Mouse (Mus musculus): ENCODE results near the gene Raver2. TPM values are rescaled to one million over a fixed set of nuclear protein-coding genes. Genes with fewer than 3 reads are reported as not detected.

The Raver2 gene
- total RNA-seq, 1 experiment, result 8.8 TPM

DNA sequence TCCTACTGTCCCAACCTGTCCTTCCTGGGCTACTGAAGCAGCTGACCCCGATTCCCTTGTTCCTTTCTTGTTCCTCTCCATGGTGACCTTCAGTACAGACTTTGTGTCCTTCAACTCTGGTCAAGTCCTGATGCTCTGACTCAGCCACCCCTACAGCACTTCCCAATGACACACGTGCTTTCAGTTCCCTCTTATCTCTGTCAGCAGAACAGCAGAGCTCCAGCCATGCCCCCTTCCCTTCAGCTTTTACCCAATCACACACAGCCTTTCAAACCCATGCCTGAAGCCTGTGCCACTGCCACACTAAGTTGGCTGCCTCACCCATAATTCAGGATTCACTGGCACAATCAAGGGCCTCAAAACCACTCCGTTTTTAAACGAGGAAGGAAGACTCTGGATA, 86.8 kb downstream of the Raver2 start:
- TF ChIP-seq ZC3H11A (IDR thresholded peaks at IDR 0.05; ENCODE audit: borderline replicate concordance, low read depth, low read length) (no peak), ZNF384 (IDR thresholded peaks at IDR 0.05; ENCODE audit: low read depth, low read length) (no peak), CHD2 (IDR thresholded peaks at IDR 0.05; ENCODE audit: low read depth, low read length) (no peak), MAFK (IDR thresholded peaks at IDR 0.05; ENCODE audit: insufficient read depth, low read depth, low read length) (no peak)
- Histone ChIP-seq H3K36me3 (ENCODE audit: control insufficient read depth, insufficient read depth, low read length, poor library complexity, severe bottlenecking) (peaks cover 31% of the 10 kb centered on the region; the same call in 1 of the 2 replicates), H3K4me1 (ENCODE audit: control insufficient read depth in 2 of 2, insufficient read depth in 2 of 2, low read length in 2 of 2, poor library complexity in 1 of 2) (no peaks in the 10 kb centered on the region), H3K9ac (ENCODE audit: insufficient read depth, low read depth, low read length, poor library complexity, severe bottlenecking) (no peak overlapping the region), H3K27ac (ENCODE audit: insufficient read depth, low read depth, low read length, poor library complexity, severe bottlenecking) (no peak overlapping the region), H3K4me3 (ENCODE audit: insufficient read depth in 1 of 2, low read depth in 1 of 2, low read length in 2 of 2, poor library complexity in 1 of 2, severe bottlenecking in 1 of 2) (no peak overlapping the region), H3K9me3 (ENCODE audit: control insufficient read depth, insufficient read depth, low read depth, low read length) (no peaks in the 10 kb centered on the region)
- DNase-seq (ENCODE audit: low read depth, low spot score), result no peak
- in situ Hi-C loops (cut with MboI; ENCODE audit: low sequenced_read_pairs in 2 of 2, unreplicated experiment in 2 of 2), result no loop called here

DNA sequence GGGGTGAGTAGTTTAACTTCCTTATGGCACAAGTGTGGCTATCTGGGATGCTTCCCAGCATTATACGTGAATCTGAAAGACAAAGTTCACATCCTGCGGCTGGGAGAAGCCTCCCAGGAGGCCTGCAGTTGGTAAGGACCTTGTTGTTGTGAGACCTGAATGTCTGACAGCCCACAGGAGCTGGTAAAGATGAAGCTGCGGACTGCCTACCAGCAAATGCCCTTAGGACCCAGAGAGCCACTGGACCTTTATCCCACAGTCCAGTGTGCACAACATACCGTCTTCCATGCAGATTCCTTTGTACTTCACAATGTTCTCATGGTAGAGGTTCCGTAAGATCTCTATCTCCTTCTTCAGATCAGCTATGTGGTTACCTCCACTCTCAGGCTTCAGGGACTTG, 88.7 kb downstream of the Raver2 start:
- Histone ChIP-seq H3K27ac (ENCODE audit: insufficient read depth, low read depth, low read length, poor library complexity, severe bottlenecking) (no peak overlapping the region), H3K4me3 (ENCODE audit: insufficient read depth in 1 of 2, low read depth in 1 of 2, low read length in 2 of 2, poor library complexity in 1 of 2, severe bottlenecking in 1 of 2) (no peak overlapping the region), H3K9me3 (ENCODE audit: control insufficient read depth, insufficient read depth, low read depth, low read length) (no peaks in the 10 kb centered on the region), H3K4me1 (ENCODE audit: control insufficient read depth in 2 of 2, insufficient read depth in 2 of 2, low read length in 2 of 2, poor library complexity in 1 of 2) (no peaks in the 10 kb centered on the region), H3K36me3 (ENCODE audit: control insufficient read depth, insufficient read depth, low read length, poor library complexity, severe bottlenecking) (peaks cover 29% of the 10 kb centered on the region; the same call in 1 of the 2 replicates), H3K9ac (ENCODE audit: insufficient read depth, low read depth, low read length, poor library complexity, severe bottlenecking) (no peak overlapping the region)
- TF ChIP-seq ZC3H11A (IDR thresholded peaks at IDR 0.05; ENCODE audit: borderline replicate concordance, low read depth, low read length) (no peak), HCFC1 (IDR thresholded peaks at IDR 0.05; ENCODE audit: borderline replicate concordance, insufficient read depth, low read length) (no peak), ZNF384 (IDR thresholded peaks at IDR 0.05; ENCODE audit: low read depth, low read length) (no peak), CHD2 (IDR thresholded peaks at IDR 0.05; ENCODE audit: low read depth, low read length) (no peak), MAFK (IDR thresholded peaks at IDR 0.05; ENCODE audit: insufficient read depth, low read depth, low read length) (no peak)
- in situ Hi-C loops (cut with MboI; ENCODE audit: low sequenced_read_pairs in 2 of 2, unreplicated experiment in 2 of 2), result no loop called here
- no peak for DNase-seq (ENCODE audit: low read depth, low spot score)

DNA sequence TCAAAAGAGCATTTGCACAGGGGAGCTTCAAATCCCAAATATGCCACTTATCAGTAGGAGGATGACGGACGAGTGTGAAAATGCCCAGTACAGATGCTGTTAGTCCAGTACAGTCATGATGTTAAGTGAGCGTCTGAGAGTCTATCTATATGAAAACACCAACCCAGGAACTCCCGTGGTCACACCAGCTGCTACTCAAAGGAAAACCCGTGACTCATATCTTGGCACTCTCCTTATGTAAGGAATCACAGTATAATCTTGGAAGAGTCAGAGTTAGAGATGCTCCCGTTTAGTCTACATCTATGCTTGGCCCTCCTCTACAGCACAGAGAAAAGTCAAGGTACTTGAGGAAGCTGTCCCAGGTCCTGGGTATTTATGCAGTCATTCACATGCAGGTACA, 89.5 kb downstream of the Raver2 start:
- Histone ChIP-seq H3K4me1 (ENCODE audit: control insufficient read depth in 2 of 2, insufficient read depth in 2 of 2, low read length in 2 of 2, poor library complexity in 1 of 2) (no peaks in the 10 kb centered on the region), H3K9me3 (ENCODE audit: control insufficient read depth, insufficient read depth, low read depth, low read length) (no peaks in the 10 kb centered on the region), H3K27ac (ENCODE audit: insufficient read depth, low read depth, low read length, poor library complexity, severe bottlenecking) (no peak overlapping the region), H3K36me3 (ENCODE audit: control insufficient read depth, insufficient read depth, low read length, poor library complexity, severe bottlenecking) (peaks cover 26% of the 10 kb centered on the region; the same call in 1 of the 2 replicates), H3K4me3 (ENCODE audit: insufficient read depth in 1 of 2, low read depth in 1 of 2, low read length in 2 of 2, poor library complexity in 1 of 2, severe bottlenecking in 1 of 2) (no peak overlapping the region), H3K9ac (ENCODE audit: insufficient read depth, low read depth, low read length, poor library complexity, severe bottlenecking) (no peak overlapping the region)
- TF ChIP-seq ZC3H11A (IDR thresholded peaks at IDR 0.05; ENCODE audit: borderline replicate concordance, low read depth, low read length) (no peak), HCFC1 (IDR thresholded peaks at IDR 0.05; ENCODE audit: borderline replicate concordance, insufficient read depth, low read length) (no peak), ZNF384 (IDR thresholded peaks at IDR 0.05; ENCODE audit: low read depth, low read length) (no peak)
- in situ Hi-C loops (cut with MboI; ENCODE audit: low sequenced_read_pairs in 2 of 2, unreplicated experiment in 2 of 2), result no loop called here
- no peak for DNase-seq (ENCODE audit: low read depth, low spot score)

DNA sequence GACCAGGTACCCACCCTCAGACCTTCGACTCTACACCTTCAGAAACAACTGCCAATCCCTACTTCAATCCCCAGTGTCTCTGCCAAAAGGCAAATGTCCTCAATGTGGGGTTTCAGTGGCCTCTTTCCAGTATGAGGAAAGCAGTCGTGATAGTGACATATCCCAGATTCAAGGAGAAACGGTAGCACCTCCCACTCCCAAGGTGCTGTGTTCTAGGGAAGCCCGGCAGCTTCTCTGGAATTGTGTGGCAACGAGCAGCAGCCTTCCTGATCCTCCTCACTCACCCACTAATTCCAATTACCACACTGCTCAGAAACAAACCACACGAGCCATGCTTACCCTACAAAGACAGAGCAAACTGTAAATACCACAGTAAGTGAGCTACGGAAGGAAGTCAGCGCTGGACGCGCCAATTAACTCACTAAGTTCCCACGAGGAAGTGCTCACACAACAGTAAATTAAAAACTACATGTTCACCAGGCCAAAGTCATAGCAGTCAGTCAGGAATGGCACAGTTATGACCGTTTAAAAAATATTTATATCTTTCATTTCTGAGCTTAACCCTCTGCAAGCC, 90.5 kb downstream of the Raver2 start:
- DNase-seq (ENCODE audit: low read depth, low spot score), result no peak
- H3K9ac ChIP-seq (ENCODE audit: insufficient read depth, low read depth, low read length, poor library complexity, severe bottlenecking), result no peak overlapping the region
- H3K9me3 ChIP-seq (ENCODE audit: control insufficient read depth, insufficient read depth, low read depth, low read length), result no peaks in the 10 kb centered on the region
- H3K27ac ChIP-seq (ENCODE audit: insufficient read depth, low read depth, low read length, poor library complexity, severe bottlenecking), result no peak overlapping the region
- in situ Hi-C loops (cut with MboI; ENCODE audit: low sequenced_read_pairs in 2 of 2, unreplicated experiment in 2 of 2), result no loop called here
- H3K4me3 ChIP-seq (ENCODE audit: insufficient read depth in 1 of 2, low read depth in 1 of 2, low read length in 2 of 2, poor library complexity in 1 of 2, severe bottlenecking in 1 of 2), result no peak overlapping the region
- TF ChIP-seq ZC3H11A (IDR thresholded peaks at IDR 0.05; ENCODE audit: borderline replicate concordance, low read depth, low read length), result no peak
- TF ChIP-seq ZNF384 (IDR thresholded peaks at IDR 0.05; ENCODE audit: low read depth, low read length), result no peak
- TF ChIP-seq HCFC1 (IDR thresholded peaks at IDR 0.05; ENCODE audit: borderline replicate concordance, insufficient read depth, low read length), result no peak
- no peak for TF ChIP-seq MAFK (IDR thresholded peaks at IDR 0.05; ENCODE audit: insufficient read depth, low read depth, low read length)
- no peak for TF ChIP-seq CHD2 (IDR thresholded peaks at IDR 0.05; ENCODE audit: low read depth, low read length)
- no peaks in the 10 kb centered on the region for H3K4me1 ChIP-seq (ENCODE audit: control insufficient read depth in 2 of 2, insufficient read depth in 2 of 2, low read length in 2 of 2, poor library complexity in 1 of 2)
- peaks cover 24% of the 10 kb centered on the region; the same call in 1 of the 2 replicates for H3K36me3 ChIP-seq (ENCODE audit: control insufficient read depth, insufficient read depth, low read length, poor library complexity, severe bottlenecking)

DNA sequence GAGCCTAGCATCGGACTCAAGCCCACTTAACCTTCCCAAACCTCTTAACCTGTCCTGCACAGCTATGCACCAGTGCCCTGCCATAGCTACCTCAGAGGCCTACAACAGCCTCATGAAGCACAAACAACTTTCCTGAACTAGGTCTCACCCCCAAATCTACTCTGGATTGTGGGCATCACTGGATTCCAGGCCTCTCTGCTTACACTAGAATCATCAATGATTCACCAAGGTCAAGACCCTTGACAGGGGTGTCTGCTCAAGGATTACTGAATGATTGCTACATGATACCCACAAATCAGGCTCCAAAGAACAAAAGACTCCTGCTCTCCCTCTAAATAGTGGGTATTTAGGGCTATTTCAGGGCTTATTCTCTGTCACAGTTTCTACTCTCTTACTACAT, 92.0 kb downstream of the Raver2 start:
- H3K9ac ChIP-seq (ENCODE audit: insufficient read depth, low read depth, low read length, poor library complexity, severe bottlenecking), result no peak overlapping the region
- in situ Hi-C loops (cut with MboI; ENCODE audit: low sequenced_read_pairs in 2 of 2, unreplicated experiment in 2 of 2), result loop anchor here in 1 of 2 experiments (10.0 kb wide), 1 partner anchor 164 kb away; no protein-coding TSS in a partner anchor
- no peaks in the 10 kb centered on the region for H3K9me3 ChIP-seq (ENCODE audit: control insufficient read depth, insufficient read depth, low read depth, low read length)
- no peak for DNase-seq (ENCODE audit: low read depth, low spot score)
- peaks cover 20% of the 10 kb centered on the region; the same call in 1 of the 2 replicates for H3K36me3 ChIP-seq (ENCODE audit: control insufficient read depth, insufficient read depth, low read length, poor library complexity, severe bottlenecking)
- H3K4me1 ChIP-seq (ENCODE audit: control insufficient read depth in 2 of 2, insufficient read depth in 2 of 2, low read length in 2 of 2, poor library complexity in 1 of 2), result no peaks in the 10 kb centered on the region
- no peak overlapping the region for H3K27ac ChIP-seq (ENCODE audit: insufficient read depth, low read depth, low read length, poor library complexity, severe bottlenecking)
- TF ChIP-seq CHD2 (IDR thresholded peaks at IDR 0.05; ENCODE audit: low read depth, low read length) (no peak), HCFC1 (IDR thresholded peaks at IDR 0.05; ENCODE audit: borderline replicate concordance, insufficient read depth, low read length) (no peak), ZC3H11A (IDR thresholded peaks at IDR 0.05; ENCODE audit: borderline replicate concordance, low read depth, low read length) (no peak), ZNF384 (IDR thresholded peaks at IDR 0.05; ENCODE audit: low read depth, low read length) (no peak), MAFK (IDR thresholded peaks at IDR 0.05; ENCODE audit: insufficient read depth, low read depth, low read length) (no peak)
- no peak overlapping the region for H3K4me3 ChIP-seq (ENCODE audit: insufficient read depth in 1 of 2, low read depth in 1 of 2, low read length in 2 of 2, poor library complexity in 1 of 2, severe bottlenecking in 1 of 2)
